Mouse (Mus musculus) forebrain, embryonic 16.5 days (tissue): ENCODE data around the gene Dcaf5. TPM values are rescaled to one million over a fixed set of nuclear protein-coding genes. Genes with fewer than 3 reads are reported as not detected.

Experiments
- ATAC-seq: fragments of 200-750 bp; cut with Nextera tagmentation; 2 replicates; pipeline ENCODE4 v1.8.0; 2017; ENCODE audit warnings: mild to moderate bottlenecking, moderate library complexity
- H3K27ac ChIP-seq: fragments of 300-500 bp; sonication (generic); 2 replicates; pipeline ENCODE4 v1.5.1; 2014; ENCODE audit warnings: low read length, control low read depth
- H3K27me3 ChIP-seq: fragments of 300-500 bp; sonication (generic); replicated peaks from 2 replicates; pipeline ENCODE4 v1.6.1; 2014; ENCODE audit warnings: low read length; ENCODE audit not compliant: control insufficient read depth, insufficient read depth
- H3K36me3 ChIP-seq: fragments of 300-500 bp; sonication (generic); 2 replicates; pipeline ENCODE4 v1.6.1; 2014; ENCODE audit not compliant: control insufficient read depth, insufficient read depth
- H3K4me1 ChIP-seq: fragments of 300-500 bp; sonication (generic); replicated peaks from 2 replicates; pipeline ENCODE4 v1.6.1; 2014; ENCODE audit warnings: low read length; ENCODE audit not compliant: control insufficient read depth, insufficient read depth
- H3K4me2 ChIP-seq: fragments of 300-500 bp; sonication (generic); 2 replicates; pipeline ENCODE4 v1.6.1; 2014; ENCODE audit warnings: mild to moderate bottlenecking, low read length, control low read depth
- H3K4me3 ChIP-seq: fragments of 300-500 bp; sonication (generic); replicated peaks from 2 replicates; pipeline ENCODE4 v1.5.1; 2014; ENCODE audit warnings: mild to moderate bottlenecking, low read length, control low read depth
- H3K9ac ChIP-seq: fragments of 300-500 bp; sonication (generic); replicated peaks from 2 replicates; pipeline ENCODE4 v1.6.1; 2014; ENCODE audit warnings: low read depth, low read length, control low read depth
- H3K9me3 ChIP-seq: fragments of 300-500 bp; sonication (generic); 2 replicates; pipeline ENCODE4 v1.6.1; 2016; ENCODE audit warnings: low read length; ENCODE audit not compliant: control insufficient read depth
- WGBS: fragments of 180-500 bp; shearing (Covaris S2); extraction: QIAGEN DNeasy Blood & Tissue Kit; methylation state at CpG from one replicate; pipeline ENCODE4 v1.1.7; 2014; 5-methylcytosine and 5-hydroxymethylcytosine counted together
- polyA plus RNA-seq: library from polyadenylated mRNA; unstranded; fragments of >200 nt; fragmentation: Nextera tagmentation; extraction: Ambion mirVana; gene quantifications from 2 replicates; pipeline ENCODE4 v1.2.1, GENCODE M21; 2015

The Dcaf5 gene
- polyA plus RNA-seq, 1 experiment from 2014 or later, result 25.0 TPM

GRCm38 (mm10) chr12:80334162-80334561, 102.2 kb downstream of the Dcaf5 start:
- Histone ChIP-seq H3K4me1 (no peaks in the 10 kb centered on the region), H3K9ac (no peak overlapping the region), H3K36me3 (peaks cover 6% of the 10 kb centered on the region; the same call in 1 of the 2 replicates), H3K27me3 (no peaks in the 10 kb centered on the region), H3K4me3 (no peak overlapping the region), H3K4me2 (no peak overlapping the region), H3K27ac (no peak overlapping the region), H3K9me3 (no peaks in the 10 kb centered on the region)
- ATAC-seq, result no peak
- WGBS, result 77% methylated on average over 4 of the region's 4 CpGs

GRCm38 (mm10) chr12:80331634-80332033, 104.8 kb downstream of the Dcaf5 start:
- Histone ChIP-seq H3K27ac (no peak overlapping the region), H3K4me3 (no peak overlapping the region), H3K4me1 (no peaks in the 10 kb centered on the region), H3K4me2 (no peak overlapping the region), H3K9ac (no peak overlapping the region), H3K27me3 (no peaks in the 10 kb centered on the region), H3K9me3 (no peaks in the 10 kb centered on the region), H3K36me3 (no peaks in the 10 kb centered on the region)
- 20% methylated on average over 2 of the region's 2 CpGs for WGBS
- ATAC-seq, result no peak

GRCm38 (mm10) chr12:80330819-80331218, 105.6 kb downstream of the Dcaf5 start:
- Histone ChIP-seq H3K9me3 (no peaks in the 10 kb centered on the region), H3K27ac (no peak overlapping the region), H3K4me3 (no peak overlapping the region), H3K4me1 (no peaks in the 10 kb centered on the region), H3K27me3 (no peaks in the 10 kb centered on the region), H3K36me3 (no peaks in the 10 kb centered on the region), H3K4me2 (no peak overlapping the region), H3K9ac (no peak overlapping the region)
- WGBS, result 72% methylated on average over 8 of the region's 8 CpGs
- ATAC-seq, result no peak

- H3K4me2 ChIP-seq, result no peak overlapping the region
- H3K27me3 ChIP-seq, result no peaks in the 10 kb centered on the region
- ATAC-seq, result no peak
- WGBS, result 63% methylated on average over 2 of the region's 2 CpGs
- no peaks in the 10 kb centered on the region for H3K9me3 ChIP-seq
- H3K4me1 ChIP-seq, result no peaks in the 10 kb centered on the region
- no peak overlapping the region for H3K9ac ChIP-seq
- H3K4me3 ChIP-seq, result no peak overlapping the region
- no peak overlapping the region for H3K27ac ChIP-seq
- H3K36me3 ChIP-seq, result no peaks in the 10 kb centered on the region
Observed at GRCm38 (mm10) chr12:80329641-80330040, 106.8 kb downstream of the Dcaf5 start.

- H3K4me3 ChIP-seq, result no peak overlapping the region
- H3K9me3 ChIP-seq, result no peaks in the 10 kb centered on the region
- H3K4me1 ChIP-seq, result no peaks in the 10 kb centered on the region
- no peak overlapping the region for H3K9ac ChIP-seq
- H3K36me3 ChIP-seq, result no peaks in the 10 kb centered on the region
- H3K27ac ChIP-seq, result no peak overlapping the region
- no peak for ATAC-seq
- no peaks in the 10 kb centered on the region for H3K27me3 ChIP-seq
- no peak overlapping the region for H3K4me2 ChIP-seq
Observed at GRCm38 (mm10) chr12:80326047-80326446, 110.4 kb downstream of the Dcaf5 start.

GRCm38 (mm10) chr12:80324785-80325131, 111.6 kb downstream of the Dcaf5 start:
- no peaks in the 10 kb centered on the region for H3K27me3 ChIP-seq
- no peak overlapping the region for H3K4me2 ChIP-seq
- ATAC-seq, result no peak
- H3K4me3 ChIP-seq, result no peak overlapping the region
- H3K27ac ChIP-seq, result no peak overlapping the region
- 85% methylated on average over 1 of the region's 1 CpGs for WGBS
- H3K9ac ChIP-seq, result no peak overlapping the region
- H3K9me3 ChIP-seq, result no peaks in the 10 kb centered on the region
- H3K36me3 ChIP-seq, result no peaks in the 10 kb centered on the region
- H3K4me1 ChIP-seq, result no peaks in the 10 kb centered on the region

GRCm38 (mm10) chr12:80324051-80324784, 112.2 kb downstream of the Dcaf5 start:
- H3K4me1 ChIP-seq, result no peaks in the 10 kb centered on the region
- no peaks in the 10 kb centered on the region for H3K36me3 ChIP-seq
- 84% methylated on average over 9 of the region's 9 CpGs for WGBS
- no peak overlapping the region for H3K4me3 ChIP-seq
- H3K27ac ChIP-seq, result no peak overlapping the region
- no peak overlapping the region for H3K4me2 ChIP-seq
- no peak for ATAC-seq
- no peaks in the 10 kb centered on the region for H3K9me3 ChIP-seq
- no peak overlapping the region for H3K9ac ChIP-seq
- H3K27me3 ChIP-seq, result no peaks in the 10 kb centered on the region

GRCm38 (mm10) chr12:80323371-80324050, 112.9 kb downstream of the Dcaf5 start:
- no peaks in the 10 kb centered on the region for H3K9me3 ChIP-seq

GRCm38 (mm10) chr12:80322494-80322893, 113.9 kb downstream of the Dcaf5 start:
- Histone ChIP-seq H3K27ac (no peak overlapping the region), H3K4me1 (no peaks in the 10 kb centered on the region), H3K9ac (no peak overlapping the region), H3K4me3 (no peak overlapping the region), H3K36me3 (no peaks in the 10 kb centered on the region), H3K27me3 (no peaks in the 10 kb centered on the region), H3K9me3 (no peaks in the 10 kb centered on the region), H3K4me2 (no peak overlapping the region)
- ATAC-seq, result no peak
- WGBS, result 72% methylated on average over 6 of the region's 6 CpGs

More at GRCm38 (mm10) chr12:80323371-80324050, 112.9 kb downstream of the Dcaf5 start:
- WGBS, result 70% methylated on average over 8 of the region's 8 CpGs
- Histone ChIP-seq H3K4me3 (no peak overlapping the region), H3K4me1 (no peaks in the 10 kb centered on the region), H3K36me3 (no peaks in the 10 kb centered on the region), H3K4me2 (no peak overlapping the region), H3K27me3 (no peaks in the 10 kb centered on the region), H3K9ac (no peak overlapping the region), H3K27ac (no peak overlapping the region)
- ATAC-seq, result no peak
